Mouse (Mus musculus) neural tube, embryonic 12.5 days (tissue): Measurements from ENCODE around the gene Olfr763. TPM values are rescaled to one million over a fixed set of nuclear protein-coding genes. Genes with fewer than 3 reads are reported as not detected.
A peak's percentile ranks its signal among the peaks of the same experiment; 100 is the strongest.
"Not testable (repeated sequence)": the region's sequence is repeated elsewhere in the genome, so short reads cannot be mapped to it uniquely, and the experiment has no call there.

Experiments used
- ATAC-seq: fragments of 200-750 bp; cut with Nextera tagmentation; 2 replicates; pipeline ENCODE4 v1.8.0; 2017; ENCODE audit warnings: low read depth, mild to moderate bottlenecking, moderate TSS enrichment, moderate library complexity; ENCODE audit not compliant: low FRiP score
- H3K27ac ChIP-seq: fragments of 300-500 bp; sonication (generic); 2 replicates; pipeline ENCODE4 v1.5.1; 2016
- H3K27me3 ChIP-seq: fragments of 300-500 bp; sonication (generic); replicated peaks from 2 replicates; pipeline ENCODE4 v1.6.1; 2016; ENCODE audit warnings: mild to moderate bottlenecking
- H3K36me3 ChIP-seq: fragments of 300-500 bp; sonication (generic); 2 replicates; pipeline ENCODE4 v1.6.1; 2016; ENCODE audit warnings: mild to moderate bottlenecking
- H3K4me1 ChIP-seq: fragments of 300-500 bp; sonication (generic); 2 replicates; pipeline ENCODE4 v1.6.1; 2016
- H3K4me2 ChIP-seq: fragments of 300-500 bp; sonication (generic); replicated peaks from 2 replicates; pipeline ENCODE4 v1.6.1; 2016; ENCODE audit warnings: mild to moderate bottlenecking
- H3K4me3 ChIP-seq: fragments of 300-500 bp; sonication (generic); 2 replicates; pipeline ENCODE4 v1.5.1; 2016
- H3K9ac ChIP-seq: fragments of 300-500 bp; sonication (generic); 2 replicates; pipeline ENCODE4 v1.6.1; 2016; ENCODE audit warnings: mild to moderate bottlenecking
- H3K9me3 ChIP-seq: fragments of 300-500 bp; sonication (generic); 2 replicates; pipeline ENCODE4 v1.6.1; 2016; ENCODE audit warnings: mild to moderate bottlenecking
- WGBS: fragments of 180-500 bp; shearing (Covaris S2); methylation state at CpG from one replicate; pipeline ENCODE4 v1.1.7; 2016; 5-methylcytosine and 5-hydroxymethylcytosine counted together
- polyA plus RNA-seq: library from polyadenylated mRNA; unstranded; fragments of >200 nt; fragmentation: Nextera tagmentation; extraction: Ambion mirVana; gene quantifications from 2 replicates; pipeline ENCODE4 v1.2.1, GENCODE M21; 2016

Gene Olfr763
- polyA plus RNA-seq: not detected in 2 replicates

DNA sequence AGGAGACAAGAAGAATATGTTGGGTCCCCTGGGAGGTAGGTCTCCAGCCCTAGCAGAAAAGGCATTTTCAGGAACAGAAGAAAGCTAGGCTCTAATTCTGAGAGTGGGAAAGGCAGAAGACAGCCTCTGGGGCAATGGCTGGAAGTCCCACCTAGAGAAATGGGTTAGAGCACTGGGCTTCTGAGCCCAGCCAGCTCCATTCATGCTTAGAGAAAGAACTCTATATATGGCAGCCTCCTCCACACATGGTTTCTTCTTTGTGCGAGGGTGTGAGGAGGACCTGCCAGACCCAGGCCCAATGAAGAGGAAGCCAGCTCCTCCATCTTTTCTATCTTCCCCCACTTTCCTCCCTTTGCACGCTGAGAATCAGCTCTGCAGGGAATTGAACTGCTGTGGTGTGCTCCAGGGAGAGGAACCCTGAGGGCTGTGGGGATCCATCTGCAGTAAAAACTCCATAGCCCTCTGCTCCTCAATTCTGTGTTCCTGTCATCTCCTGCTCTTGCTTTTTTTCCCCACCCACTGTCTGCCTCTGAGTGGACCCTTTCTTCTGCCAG, at the start of gene Olfr763:
Gene Olfr763, plus strand, starts transcription at position 504 of the 554 bp plus-strand sequence.
- Histone ChIP-seq H3K9ac (no peak within 1 kb of the TSS), H3K4me2 (no peak within 1 kb of the TSS), H3K9me3 (0 out of 2 replicates have a peak, but pooled peaks cover 5% of the 10 kb centered on the region), H3K36me3 (no peaks in the 10 kb centered on the region), H3K27ac (no peak within 1 kb of the TSS), H3K4me3 (no peak within 1 kb of the TSS), H3K27me3 (no peaks in the 10 kb centered on the region), H3K4me1 (no peaks in the 10 kb centered on the region)
- WGBS: 60% methylated on average over 2 of the region's 2 CpGs
- ATAC-seq: no peak

DNA sequence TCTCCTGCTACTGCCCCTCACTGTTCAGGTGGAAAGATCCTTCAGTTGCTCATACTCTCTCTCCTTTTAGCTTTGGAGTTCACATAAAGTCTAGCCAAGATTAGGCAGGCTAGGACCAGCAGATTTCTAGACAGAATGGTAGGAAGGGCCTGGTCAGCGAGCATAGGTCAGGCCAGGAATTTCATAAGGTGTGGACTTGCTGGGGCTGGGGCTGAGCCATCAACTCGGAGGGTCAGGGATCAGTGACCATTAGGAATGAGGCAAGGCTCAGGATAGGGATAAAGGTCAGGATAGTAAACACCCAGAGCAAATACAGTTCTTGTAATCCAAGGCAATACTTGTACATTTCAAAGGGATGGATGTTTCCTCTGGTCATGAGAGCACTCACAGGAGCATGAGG, 45.6 kb upstream of the Olfr763 start:
- H3K4me2 ChIP-seq: no peak overlapping the region
- no peak overlapping the region for H3K9ac ChIP-seq
- H3K4me3 ChIP-seq: no peak overlapping the region
- H3K9me3 ChIP-seq: no peaks in the 10 kb centered on the region
- no peaks in the 10 kb centered on the region for H3K36me3 ChIP-seq
- ATAC-seq: no peak
- H3K27me3 ChIP-seq: no peaks in the 10 kb centered on the region
- 73% methylated on average over 2 of the region's 2 CpGs for WGBS
- H3K27ac ChIP-seq: no peak overlapping the region
- H3K4me1 ChIP-seq: no peaks in the 10 kb centered on the region

DNA sequence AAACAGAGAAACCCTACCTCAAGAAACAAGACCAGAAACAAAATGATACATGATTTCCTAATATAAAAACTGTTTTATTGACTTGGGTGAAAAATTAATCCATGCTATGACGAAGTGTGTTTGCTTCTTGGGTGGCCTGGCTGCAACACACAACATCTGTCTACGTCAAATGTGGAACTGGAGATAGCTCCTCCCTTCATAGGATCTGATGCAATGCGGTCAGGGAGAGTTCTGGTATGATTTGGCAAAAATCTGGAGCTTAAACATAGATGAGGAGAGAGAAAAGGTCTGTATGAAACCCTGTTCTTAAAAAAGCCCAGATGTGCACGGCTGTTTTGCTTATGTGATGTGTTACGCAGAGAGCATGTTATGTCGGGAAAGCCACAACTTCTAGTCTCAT, 44.7 kb upstream of the Olfr763 start:
- H3K27ac ChIP-seq: no peak overlapping the region
- H3K27me3 ChIP-seq: no peaks in the 10 kb centered on the region
- H3K36me3 ChIP-seq: no peaks in the 10 kb centered on the region
- no peak overlapping the region for H3K9ac ChIP-seq
- ATAC-seq: no peak
- 91% methylated on average over 6 of the region's 6 CpGs for WGBS
- no peak overlapping the region for H3K4me2 ChIP-seq
- no peaks in the 10 kb centered on the region for H3K4me1 ChIP-seq
- no peak overlapping the region for H3K4me3 ChIP-seq
- H3K9me3 ChIP-seq: no peaks in the 10 kb centered on the region

DNA sequence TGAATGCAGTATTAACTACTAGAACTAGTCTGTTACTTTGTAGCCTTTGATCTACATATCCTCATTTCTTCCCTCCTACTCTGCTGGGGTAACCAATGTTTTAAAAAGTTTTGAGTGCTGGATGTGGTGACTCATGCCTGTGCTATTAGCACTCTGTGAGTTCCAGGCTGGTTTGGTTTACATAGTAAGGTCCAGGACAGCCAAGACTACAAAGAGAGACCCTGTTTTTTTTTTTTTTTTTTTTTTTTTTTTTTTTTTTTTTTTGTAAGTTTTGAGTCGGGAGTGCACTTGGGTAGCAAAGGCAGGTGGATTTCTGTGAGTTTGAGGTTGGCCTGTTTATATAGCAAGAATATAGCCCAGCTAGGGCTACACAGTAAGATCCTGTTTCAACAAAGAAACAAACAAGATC, 42.2 kb upstream of the Olfr763 start:
- H3K4me2 ChIP-seq: no peak overlapping the region
- WGBS: 44% methylated on average over 1 of the region's 1 CpGs

DNA sequence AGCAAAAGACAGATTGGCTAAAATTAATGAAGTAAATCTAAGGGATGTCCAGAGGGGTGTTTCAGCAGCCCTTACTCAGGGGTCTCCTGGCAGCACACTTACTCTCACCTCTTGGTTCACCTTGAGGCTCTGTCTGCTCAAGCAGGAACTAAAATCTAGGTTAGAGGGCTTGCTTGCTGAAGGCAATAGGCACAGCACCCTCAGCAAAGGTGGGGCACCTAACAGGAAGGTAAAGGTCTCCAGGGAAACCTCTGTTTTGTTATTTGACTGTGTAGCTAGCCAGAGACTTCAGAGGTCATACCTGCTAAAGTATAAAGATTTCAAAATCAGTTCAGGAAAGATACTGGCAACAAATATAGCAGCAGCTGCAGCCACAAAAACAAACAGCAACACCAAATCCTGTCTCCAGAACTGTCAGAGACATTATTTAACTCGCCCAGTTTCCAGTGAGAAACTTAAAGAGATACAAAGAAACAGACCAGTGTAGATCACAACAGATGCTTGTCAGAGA, 39.8 kb upstream of the Olfr763 start:
- Histone ChIP-seq H3K4me2 (no peak overlapping the region), H3K27ac (no peak overlapping the region), H3K4me1 (no peaks in the 10 kb centered on the region), H3K27me3 (no peaks in the 10 kb centered on the region), H3K9me3 (no peaks in the 10 kb centered on the region), H3K36me3 (no peaks in the 10 kb centered on the region), H3K9ac (no peak overlapping the region), H3K4me3 (no peak overlapping the region)
- no peak for ATAC-seq
- WGBS: 53% methylated on average over 1 of the region's 1 CpGs

More for the DNA sequence above, 42.2 kb upstream of the Olfr763 start:
- ATAC-seq: no peak
- no peak overlapping the region for H3K9ac ChIP-seq
- H3K4me3 ChIP-seq: no peak overlapping the region
- no peaks in the 10 kb centered on the region for H3K9me3 ChIP-seq
- no peaks in the 10 kb centered on the region for H3K36me3 ChIP-seq
- no peaks in the 10 kb centered on the region for H3K27me3 ChIP-seq
- H3K4me1 ChIP-seq: no peaks in the 10 kb centered on the region
- no peak overlapping the region for H3K27ac ChIP-seq

DNA sequence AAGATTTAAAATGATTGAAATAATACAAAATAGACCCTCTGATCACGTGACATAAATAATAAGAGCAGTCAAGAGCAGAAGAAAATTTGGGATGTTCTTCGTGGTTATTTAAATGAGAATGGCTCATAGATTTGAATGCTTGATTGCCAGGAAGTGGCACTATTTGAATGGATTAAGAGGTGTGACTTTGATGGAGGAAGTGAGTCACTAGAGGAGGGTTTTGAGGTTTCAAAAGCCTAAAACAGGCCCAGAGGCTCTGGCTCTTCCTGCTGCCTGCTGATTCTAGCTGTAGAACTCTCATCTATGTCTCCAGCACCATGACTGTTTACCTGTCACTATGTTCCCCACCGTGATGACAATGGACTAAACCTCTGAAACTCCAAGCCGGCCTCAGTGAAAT, 37.8 kb upstream of the Olfr763 start:
- ATAC-seq: no peak
- H3K27me3 ChIP-seq: no peaks in the 10 kb centered on the region
- no peak overlapping the region for H3K4me3 ChIP-seq
- H3K4me2 ChIP-seq: no peak overlapping the region
- 81% methylated on average over 4 of the region's 4 CpGs for whole genome bisulfite sequencing
- H3K9me3 ChIP-seq: no peaks in the 10 kb centered on the region
- no peaks in the 10 kb centered on the region for H3K4me1 ChIP-seq
- no peaks in the 10 kb centered on the region for H3K36me3 ChIP-seq
- no peak overlapping the region for H3K9ac ChIP-seq
- no peak overlapping the region for H3K27ac ChIP-seq

DNA sequence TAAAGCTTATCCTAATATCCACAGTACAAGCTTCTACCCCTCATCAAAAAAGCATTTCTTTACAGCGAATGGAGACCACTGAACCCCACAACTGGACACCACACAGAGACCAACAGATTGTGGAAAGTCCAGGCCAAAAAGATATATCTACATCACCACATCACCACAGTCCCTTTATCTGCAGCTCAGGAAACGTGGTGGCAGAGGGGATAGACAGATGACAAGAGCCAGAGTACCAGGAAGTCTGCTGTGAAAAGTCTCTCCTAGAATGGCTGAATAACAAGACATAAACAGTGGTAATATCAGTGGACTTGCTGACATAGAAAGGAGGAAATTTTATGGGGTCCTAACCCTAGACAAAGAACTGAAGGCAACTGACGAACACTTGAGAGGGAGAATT, 34.2 kb upstream of the Olfr763 start:
- H3K36me3 ChIP-seq: no peaks in the 10 kb centered on the region
- H3K4me1 ChIP-seq: no peaks in the 10 kb centered on the region
- H3K4me3 ChIP-seq: no peak overlapping the region
- no peak overlapping the region for H3K9ac ChIP-seq
- no peak overlapping the region for H3K27ac ChIP-seq
- no peak for ATAC-seq
- no peak overlapping the region for H3K4me2 ChIP-seq
- 53% methylated on average over 3 of the region's 3 CpGs for WGBS
- H3K9me3 ChIP-seq: no peaks in the 10 kb centered on the region
- H3K27me3 ChIP-seq: no peaks in the 10 kb centered on the region

DNA sequence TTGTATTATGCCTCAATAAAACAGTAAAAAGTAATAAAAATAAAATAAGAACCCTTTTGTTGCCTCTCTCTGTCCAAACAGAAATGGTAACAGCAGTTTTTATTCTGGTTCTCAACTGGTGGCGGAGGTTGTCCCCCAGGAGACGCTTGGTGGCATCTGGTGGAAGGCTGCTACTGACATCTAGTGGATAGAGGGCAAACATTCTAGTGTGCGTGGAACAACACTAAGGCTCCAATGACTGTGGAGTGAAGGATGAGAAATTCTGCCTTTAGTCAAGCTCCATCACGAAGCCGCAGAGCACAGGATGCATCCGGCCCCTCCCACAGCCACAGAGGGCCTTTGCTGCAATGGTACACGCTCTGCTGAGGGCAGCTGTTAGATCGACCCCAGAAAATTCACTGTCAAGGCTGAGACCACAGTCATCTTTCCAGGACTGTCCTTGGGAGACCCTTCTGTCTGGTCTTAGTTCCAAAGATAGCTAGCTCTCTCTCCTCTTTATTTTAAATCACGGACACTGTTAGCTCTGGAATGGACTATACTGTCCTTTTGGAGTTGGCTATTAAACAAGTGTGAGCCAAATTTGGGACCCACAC, 33.0 kb upstream of the Olfr763 start:
- Histone ChIP-seq H3K4me1 (no peaks in the 10 kb centered on the region), H3K9me3 (no peaks in the 10 kb centered on the region), H3K27me3 (no peaks in the 10 kb centered on the region), H3K4me2 (no peak overlapping the region), H3K27ac (no peak overlapping the region), H3K36me3 (no peaks in the 10 kb centered on the region), H3K9ac (no peak overlapping the region), H3K4me3 (no peak overlapping the region)
- peak; percentile 76 for ATAC-seq
- WGBS: 23% methylated on average over 9 of the region's 9 CpGs

DNA sequence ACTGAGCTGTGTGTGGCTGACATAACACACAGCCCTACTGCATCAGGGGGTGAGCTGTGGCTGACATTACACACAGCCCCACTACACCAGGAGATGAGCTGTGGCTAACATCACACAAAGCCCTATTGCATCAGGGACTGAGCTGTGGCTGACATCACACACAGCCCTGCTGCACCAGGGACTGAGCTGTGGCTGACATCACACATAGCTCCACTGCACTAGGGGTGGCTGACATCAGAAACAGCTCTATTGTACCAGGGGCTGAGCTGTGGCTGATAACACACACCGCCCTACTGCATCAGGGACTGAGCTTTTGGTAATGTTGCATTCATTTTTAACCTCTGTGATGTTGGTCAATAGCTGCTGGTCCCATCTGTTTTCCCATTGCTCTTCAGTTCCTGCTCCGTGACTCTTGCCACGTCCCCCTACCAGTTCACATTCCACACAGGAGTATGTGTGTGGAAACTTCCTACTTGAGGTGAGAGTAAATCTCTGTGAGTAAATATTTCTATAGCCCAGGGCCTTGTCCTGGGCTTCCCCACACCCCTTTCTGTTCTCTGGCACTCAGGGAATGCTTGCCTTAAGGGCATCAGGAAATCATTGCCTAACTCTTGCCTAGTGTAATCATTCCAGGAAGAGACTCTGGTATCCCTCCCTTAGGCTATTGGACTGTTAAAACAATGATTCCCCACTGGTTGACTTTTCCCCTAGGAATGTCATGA, 29.8 kb upstream of the Olfr763 start:
- WGBS: 84% methylated on average over 3 of the region's 3 CpGs

DNA sequence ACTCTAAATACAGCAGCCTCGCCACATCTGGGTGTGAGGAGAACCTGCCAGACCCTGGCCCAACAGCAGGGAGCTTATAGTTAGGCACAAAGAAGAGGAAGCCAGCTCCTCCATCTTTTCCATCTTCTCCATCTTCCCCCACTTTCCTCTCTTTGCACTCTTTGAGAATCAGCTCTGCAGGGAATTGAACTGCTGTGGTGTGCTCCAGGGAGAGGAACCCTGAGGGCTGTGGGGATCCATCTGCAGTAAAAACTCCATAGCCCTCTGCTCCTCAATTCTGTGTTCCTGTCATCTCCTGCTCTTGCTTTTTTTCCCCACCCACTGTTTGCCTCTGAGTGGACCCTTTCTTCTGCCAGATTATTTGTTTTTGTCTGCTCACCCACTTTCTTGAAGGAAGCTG, 21.5 kb upstream of the Olfr763 start, which contains the start of gene Olfr9:
Gene Olfr9, plus strand, starts transcription at position 301 of the 400 bp plus-strand sequence.
- WGBS: 86% methylated on average over 1 of the region's 1 CpGs
- not testable (repeated sequence) for H3K4me1 ChIP-seq, H3K4me2 ChIP-seq, H3K27ac ChIP-seq, H3K9ac ChIP-seq, ATAC-seq, H3K9me3 ChIP-seq, H3K4me3 ChIP-seq, H3K36me3 ChIP-seq, H3K27me3 ChIP-seq

More for the DNA sequence above, 29.8 kb upstream of the Olfr763 start:
- H3K9me3 ChIP-seq: no peaks in the 10 kb centered on the region
- no peaks in the 10 kb centered on the region for H3K27me3 ChIP-seq
- H3K36me3 ChIP-seq: no peaks in the 10 kb centered on the region
- H3K4me2 ChIP-seq: no peak overlapping the region
- H3K27ac ChIP-seq: no peak overlapping the region
- no peaks in the 10 kb centered on the region for H3K4me1 ChIP-seq
- ATAC-seq: no peak
- no peak overlapping the region for H3K4me3 ChIP-seq
- H3K9ac ChIP-seq: no peak overlapping the region

DNA sequence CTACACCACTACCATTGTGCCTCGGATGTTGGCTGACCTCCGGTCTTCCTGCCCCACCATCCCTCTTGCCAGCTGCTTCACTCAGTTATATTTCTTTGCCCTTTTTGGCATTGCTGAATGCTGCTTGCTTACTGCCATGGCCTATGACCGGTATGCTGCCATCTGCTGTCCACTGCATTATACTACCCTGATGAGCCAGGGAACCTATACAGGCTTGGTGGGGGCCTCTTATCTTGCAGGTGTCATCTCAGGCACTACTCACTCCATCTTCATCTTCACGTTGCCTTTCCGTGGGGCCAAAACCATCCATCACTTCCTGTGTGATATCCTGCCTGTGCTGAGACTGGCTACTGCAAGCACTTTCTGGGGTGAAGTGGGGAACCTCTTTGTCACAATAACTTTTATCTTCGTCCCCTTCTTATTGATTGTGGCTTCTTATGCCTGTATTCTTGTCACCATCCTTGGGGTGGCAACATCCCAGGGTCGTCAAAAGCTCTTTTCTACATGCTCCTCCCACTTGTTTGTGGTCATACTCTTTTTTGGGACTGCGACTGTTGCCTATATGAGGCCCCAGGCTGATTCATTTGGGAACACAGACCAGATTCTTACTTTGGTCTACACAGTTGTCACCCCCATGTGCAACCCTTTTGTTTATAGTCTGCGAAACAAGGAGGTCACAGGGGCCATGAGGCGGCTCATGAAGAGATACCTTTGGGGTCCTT, 20.3 kb upstream of the Olfr763 start:
- not testable (repeated sequence) for H3K27me3 ChIP-seq, H3K9me3 ChIP-seq, H3K9ac ChIP-seq, H3K36me3 ChIP-seq, H3K4me3 ChIP-seq, H3K4me2 ChIP-seq, ATAC-seq, H3K27ac ChIP-seq, H3K4me1 ChIP-seq
- WGBS: 63% methylated on average over 7 of the region's 10 CpGs

DNA sequence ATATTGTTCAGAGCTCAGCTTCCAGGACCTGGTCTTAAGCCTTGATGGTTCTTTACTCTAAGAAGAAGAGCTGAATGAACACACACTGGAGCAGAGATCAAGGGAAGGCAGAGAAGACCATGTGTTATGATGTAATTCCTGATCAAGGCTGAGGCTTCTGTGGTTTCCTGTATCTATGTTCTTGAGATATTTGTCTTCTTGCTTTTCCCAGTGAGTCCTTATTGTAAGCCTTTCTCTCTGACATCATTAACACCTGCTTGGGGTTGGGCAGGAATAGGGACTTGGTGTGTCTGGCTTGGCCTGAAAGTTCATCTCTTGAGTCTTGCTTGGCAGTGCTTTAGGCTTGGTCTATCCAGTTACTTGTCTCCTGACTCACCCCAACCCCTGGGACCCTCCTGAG, 19.6 kb upstream of the Olfr763 start:
- H3K9me3 ChIP-seq: no peaks in the 10 kb centered on the region
- no peaks in the 10 kb centered on the region for H3K4me1 ChIP-seq
- no peaks in the 10 kb centered on the region for H3K27me3 ChIP-seq
- no peak overlapping the region for H3K4me3 ChIP-seq
- no peak overlapping the region for H3K27ac ChIP-seq
- no peak for ATAC-seq
- H3K4me2 ChIP-seq: no peak overlapping the region
- no peak overlapping the region for H3K9ac ChIP-seq
- H3K36me3 ChIP-seq: no peaks in the 10 kb centered on the region
